Mouse (Mus musculus) retina, postnatal 7 days (tissue): ENCODE measurements at regions not wholly inside any gene's neighbourhood (a gene's known extent, or its start where the extent isn't known, plus 50 kb on each side); places are given as distances from the start of the nearest gene placed in this dataset.

Experiments
- DNase-seq: peaks from one replicate; pipeline ENCODE4 v3.0.0-alpha.2; 2012; ENCODE audit warnings: low read depth, low spot score

DNA sequence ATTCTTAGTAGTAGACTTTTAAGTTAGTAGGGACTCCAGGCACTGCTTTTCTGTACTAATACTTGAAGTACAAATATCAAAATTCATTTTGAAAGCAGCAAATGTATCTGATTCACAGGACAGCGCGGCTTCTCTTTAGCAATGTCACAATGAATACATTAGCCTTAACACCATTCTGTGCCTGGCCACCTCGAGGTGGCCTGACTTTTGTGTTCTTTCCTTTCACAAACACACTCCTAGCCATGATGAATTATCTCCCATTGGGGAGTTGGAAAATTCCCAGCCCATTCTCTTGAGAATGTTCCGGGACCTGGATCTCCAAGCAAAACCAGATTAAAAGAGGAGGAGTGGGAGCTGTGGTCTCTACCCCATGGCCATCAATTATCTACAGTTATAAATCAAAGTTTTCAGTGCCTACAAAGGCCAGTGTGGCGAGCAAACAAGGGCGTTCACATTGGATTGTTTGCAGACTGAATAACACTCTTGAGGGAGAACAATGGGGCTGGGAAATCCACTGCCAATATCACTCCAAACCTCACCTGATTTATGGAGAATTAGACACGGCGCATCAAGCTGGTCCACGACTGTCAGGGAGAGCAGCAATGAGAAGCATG is 82.7 kb upstream of the Rarb start:
- DNase-seq: no peak

DNA sequence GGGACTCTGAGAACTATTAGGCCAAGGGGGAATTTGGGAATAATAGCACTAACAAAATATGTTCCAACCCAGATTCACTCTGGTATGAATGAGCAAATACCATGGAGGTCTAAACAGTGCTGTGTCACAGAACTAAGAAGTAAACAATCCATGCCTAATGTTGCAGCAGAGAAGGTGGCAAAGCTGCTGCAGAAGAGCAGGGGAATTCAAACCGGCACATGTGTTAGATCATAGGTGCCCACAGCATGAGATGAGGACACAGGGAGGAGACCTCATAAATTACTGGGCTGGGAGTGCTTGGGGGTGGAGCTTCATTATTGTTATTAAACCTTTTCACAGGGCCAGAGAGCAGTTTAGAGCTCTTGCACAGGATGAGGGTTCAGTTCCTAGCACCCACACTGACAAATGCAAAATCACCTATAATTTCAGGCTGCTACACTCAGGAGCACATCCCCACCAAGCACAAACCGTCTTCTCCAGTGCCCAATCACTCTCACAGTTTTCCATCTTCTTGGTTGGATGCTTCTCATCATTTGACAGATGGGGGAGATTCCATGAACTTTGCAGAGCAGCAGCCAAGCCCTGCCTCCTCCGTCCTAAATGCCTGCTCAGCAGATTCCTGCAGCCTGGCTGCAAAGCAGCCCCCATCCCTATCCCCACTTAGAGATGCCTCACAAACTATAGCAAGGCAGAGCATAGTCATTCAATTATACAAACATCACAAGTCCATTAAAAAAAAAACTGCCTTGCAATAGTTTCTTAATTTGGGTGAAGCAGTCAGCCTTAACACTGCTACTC is 79.0 kb upstream of the Rarb start:
- DNase-seq: no peak

DNA sequence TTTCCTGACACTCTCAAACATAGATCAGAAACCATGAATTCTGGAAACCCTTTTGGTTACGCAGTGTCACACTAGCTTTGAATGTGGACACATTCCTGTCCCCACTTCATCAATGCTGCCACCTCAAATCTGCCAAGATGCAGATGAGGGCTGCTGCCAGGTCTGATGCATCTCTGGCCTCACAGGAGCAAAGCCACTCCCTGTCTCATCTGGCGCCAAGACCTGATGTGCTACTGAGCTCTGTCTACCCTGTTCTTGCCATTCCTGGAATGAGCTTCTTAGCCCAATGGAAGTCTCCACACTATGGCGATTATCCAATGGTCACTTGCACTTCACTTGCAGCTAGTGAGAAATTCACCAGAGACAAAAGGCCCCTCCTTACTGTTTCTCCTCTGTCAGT is 78.0 kb upstream of the Rarb start:
- no peak for DNase-seq

DNA sequence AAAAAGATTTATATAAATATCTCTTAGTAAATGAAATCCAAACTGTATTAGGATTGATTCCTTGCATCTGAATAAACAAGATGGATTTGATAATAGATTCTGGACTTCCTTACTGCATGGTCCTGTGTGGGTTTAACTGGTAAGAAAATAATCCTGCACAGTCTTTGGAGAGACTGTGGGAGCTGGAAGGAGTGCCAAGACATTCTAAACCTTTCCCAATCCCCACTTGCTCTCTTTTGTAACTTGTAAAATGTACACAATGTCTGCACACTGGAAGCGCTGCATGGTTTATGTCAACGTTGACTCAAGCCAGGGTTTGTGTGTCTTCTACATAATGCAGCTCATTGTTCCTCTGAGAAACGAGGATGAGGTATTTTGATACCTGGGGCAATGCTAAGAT is 62.3 kb upstream of the Rarb start:
- no peak for DNase-seq

DNA sequence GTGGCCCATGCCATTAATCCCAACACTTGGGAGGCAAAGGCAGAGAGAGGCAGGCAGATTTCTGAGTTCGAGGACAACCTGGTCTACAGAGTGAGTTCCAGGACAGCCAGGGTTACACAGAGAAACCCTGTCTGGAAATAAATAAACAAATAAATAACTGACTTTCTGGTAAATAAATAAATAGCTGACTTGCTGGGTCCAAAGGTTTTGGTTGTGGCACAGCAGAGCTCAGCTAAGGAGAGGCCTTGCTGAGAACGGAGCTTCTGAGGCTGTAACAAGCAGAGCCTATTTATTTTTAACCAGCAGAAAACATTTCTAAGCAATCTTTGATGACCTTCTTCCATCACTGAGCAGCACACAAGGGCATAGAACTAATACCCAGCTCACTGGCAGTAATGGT is 50.3 kb upstream of the Rarb start:
- DNase-seq: no peak
